Mouse (Mus musculus): ENCODE measurements at regions not wholly inside any gene's neighbourhood (a gene's known extent, or its start where the extent isn't known, plus 50 kb on each side); places are given as distances from the start of the nearest gene placed in this dataset.

DNA sequence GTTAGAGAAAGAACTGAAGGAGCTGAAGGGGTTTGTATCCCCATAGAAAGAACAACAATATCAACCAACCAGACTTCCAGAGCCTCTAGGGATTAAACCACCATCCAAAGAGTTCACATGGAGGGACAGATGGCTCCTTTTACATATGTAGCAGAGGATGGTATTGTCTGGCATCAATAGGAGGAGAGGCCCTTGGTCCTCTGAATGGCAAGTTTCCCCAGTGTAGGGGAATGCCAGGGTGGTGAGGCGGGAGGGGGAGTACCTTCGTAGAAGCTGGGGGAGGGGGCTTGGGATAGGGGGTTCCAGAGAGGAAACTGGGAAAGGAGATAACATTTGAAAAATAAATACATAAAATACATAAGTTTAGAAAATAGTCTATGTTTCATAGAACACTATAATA is 1162.6 kb upstream of the Adgrl4 start:
- Histone ChIP-seq H3K27me3 (no peaks in the 10 kb centered on the region), H3K4me1 (replicated peaks) (no peaks in the 10 kb centered on the region), H3K4me3 (no peak overlapping the region), H3K4me2 (no peak overlapping the region), H3K36me3 (no peaks in the 10 kb centered on the region), H3K27ac (replicated peaks) (no peak overlapping the region), H3K9ac (no peak overlapping the region), H3K9me3 (no peaks in the 10 kb centered on the region)
- no peak for ATAC-seq (ENCODE audit: low read depth)
- 83% methylated on average over 2 of the region's 2 CpGs for WGBS

DNA sequence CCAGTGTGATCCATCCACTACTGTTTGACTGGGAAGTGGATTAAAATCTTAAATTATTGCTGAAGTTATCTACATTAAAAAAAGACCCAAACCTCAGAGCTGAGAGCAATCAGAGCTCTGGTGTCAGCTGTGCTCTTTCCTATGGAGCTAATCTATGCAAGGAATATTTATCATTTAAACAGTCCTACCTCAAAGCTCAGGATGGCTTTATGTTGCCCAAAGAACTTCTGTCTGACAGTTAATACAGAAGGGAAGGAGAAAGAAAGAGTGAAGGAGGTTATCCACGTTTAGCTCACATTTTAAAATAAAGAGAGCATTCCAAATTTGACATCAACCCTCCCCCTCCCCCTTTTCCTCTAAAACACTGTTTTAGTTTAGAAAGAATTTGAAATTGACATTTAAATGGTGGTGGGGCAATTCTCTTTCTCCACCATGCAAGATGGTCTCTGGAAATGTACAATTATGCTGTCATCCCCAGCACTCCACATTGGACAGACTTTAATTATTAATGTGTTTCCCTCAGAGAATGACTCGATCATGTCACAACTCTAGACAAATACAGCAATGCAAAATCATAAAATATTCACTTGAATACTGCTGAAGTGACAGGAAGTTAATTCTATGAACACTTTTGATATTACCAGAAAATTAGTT is 1141.5 kb upstream of the Adgrl4 start:
- Histone ChIP-seq H3K4me2 (no peak overlapping the region), H3K27ac (replicated peaks) (no peak overlapping the region), H3K9me3 (no peaks in the 10 kb centered on the region), H3K9ac (no peak overlapping the region), H3K36me3 (no peaks in the 10 kb centered on the region), H3K4me1 (replicated peaks) (no peaks in the 10 kb centered on the region), H3K4me3 (no peak overlapping the region), H3K27me3 (no peaks in the 10 kb centered on the region)
- 61% methylated on average over 2 of the region's 2 CpGs for WGBS
- ATAC-seq (ENCODE audit: low read depth) = no peak

DNA sequence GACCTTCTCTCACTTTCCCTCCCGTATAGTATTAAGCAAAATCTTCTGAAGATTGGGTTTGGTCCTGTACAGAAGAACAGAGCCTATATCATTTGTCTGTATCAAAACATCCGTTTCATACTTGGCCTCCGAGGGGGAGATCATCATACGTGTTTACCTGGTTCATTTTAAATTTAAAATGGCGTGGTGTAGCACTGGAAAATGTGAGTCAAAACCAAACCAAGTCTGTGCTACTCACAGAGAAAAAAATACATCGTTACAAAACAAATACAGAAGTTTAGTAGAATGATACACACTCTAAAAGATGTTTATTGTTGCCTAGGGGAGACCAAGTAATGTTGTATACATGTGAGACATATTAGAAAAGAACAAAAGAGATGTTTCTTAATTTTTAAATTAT is 1108.9 kb upstream of the Adgrl4 start:
- no peak for ATAC-seq (ENCODE audit: low read depth)
- Histone ChIP-seq H3K4me2 (no peak overlapping the region), H3K9ac (no peak overlapping the region), H3K4me1 (replicated peaks) (no peaks in the 10 kb centered on the region), H3K36me3 (no peaks in the 10 kb centered on the region), H3K27me3 (no peaks in the 10 kb centered on the region), H3K27ac (replicated peaks) (no peak overlapping the region), H3K9me3 (no peaks in the 10 kb centered on the region), H3K4me3 (no peak overlapping the region)
- WGBS = 89% methylated on average over 6 of the region's 6 CpGs

DNA sequence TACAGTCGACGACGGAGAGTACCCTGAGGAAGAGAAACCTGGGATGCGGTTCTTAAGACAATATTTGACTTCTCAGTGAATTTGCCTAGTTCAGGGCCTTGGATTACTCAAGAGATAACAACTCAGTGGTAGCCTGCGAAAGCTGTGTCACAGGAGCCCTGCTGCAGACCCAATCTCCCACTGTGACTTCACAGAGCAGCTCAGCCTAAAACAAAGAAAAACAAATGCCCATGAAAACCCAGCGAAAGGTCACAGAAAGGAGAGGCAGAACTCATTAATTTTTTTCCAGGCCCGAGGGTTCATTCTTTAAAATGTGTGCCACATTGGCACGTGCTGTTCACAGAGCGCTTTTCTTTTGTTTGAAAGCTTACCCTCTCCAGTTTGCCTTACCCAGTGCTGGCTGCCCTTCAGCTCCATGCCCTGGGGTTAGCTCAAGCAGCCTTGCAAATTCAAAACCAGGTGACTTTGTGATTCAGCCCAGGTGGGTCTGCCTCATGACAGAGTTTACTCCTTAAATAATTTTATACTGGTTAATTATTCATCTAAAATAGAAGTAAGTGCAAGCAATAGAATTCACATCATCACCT is 1085.5 kb upstream of the Adgrl4 start:
- 26% methylated on average over 9 of the region's 9 CpGs for WGBS
- no peaks in the 10 kb centered on the region for H3K9me3 ChIP-seq

DNA sequence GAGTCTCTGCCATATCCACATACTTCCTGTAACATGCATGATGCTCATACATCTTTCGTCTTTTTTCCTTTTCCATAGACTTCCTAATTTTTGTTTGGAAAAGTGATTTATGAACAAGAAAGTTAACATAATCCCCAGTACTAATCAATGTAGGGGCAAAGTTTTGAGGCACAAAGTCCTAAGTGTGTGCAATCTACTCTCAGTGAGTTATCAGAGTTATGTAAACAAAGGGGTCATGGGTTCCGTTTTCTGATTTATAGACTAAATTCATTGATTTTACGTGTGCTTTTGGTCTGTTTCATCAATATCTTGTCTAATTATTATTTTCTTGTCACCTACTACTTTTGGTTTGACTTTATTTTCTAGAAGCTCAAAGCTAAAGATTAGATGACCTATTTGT is 1071.9 kb upstream of the Adgrl4 start:
- H3K36me3 ChIP-seq = no peaks in the 10 kb centered on the region
- H3K27me3 ChIP-seq = no peaks in the 10 kb centered on the region
- no peak overlapping the region for H3K4me2 ChIP-seq
- H3K9me3 ChIP-seq = no peaks in the 10 kb centered on the region
- no peak overlapping the region for H3K27ac ChIP-seq (replicated peaks)
- ATAC-seq (ENCODE audit: low read depth) = no peak
- H3K4me1 ChIP-seq (replicated peaks) = no peaks in the 10 kb centered on the region
- H3K4me3 ChIP-seq = no peak overlapping the region
- no peak overlapping the region for H3K9ac ChIP-seq
- 87% methylated on average over 3 of the region's 3 CpGs for WGBS

More for the DNA sequence above, 1085.5 kb upstream of the Adgrl4 start:
- no peaks in the 10 kb centered on the region for H3K36me3 ChIP-seq
- H3K4me3 ChIP-seq = no peak overlapping the region
- peaks cover 4% of the 10 kb centered on the region; the same call in 1 of the 2 replicates for H3K4me1 ChIP-seq (replicated peaks)
- H3K27ac ChIP-seq (replicated peaks) = no peak overlapping the region
- ATAC-seq (ENCODE audit: low read depth) = 0 out of 2 replicates have a peak, but pooled peaks have one; percentile 32
- no peak overlapping the region for H3K9ac ChIP-seq
- H3K4me2 ChIP-seq = no peak overlapping the region
- H3K27me3 ChIP-seq = no peaks in the 10 kb centered on the region

DNA sequence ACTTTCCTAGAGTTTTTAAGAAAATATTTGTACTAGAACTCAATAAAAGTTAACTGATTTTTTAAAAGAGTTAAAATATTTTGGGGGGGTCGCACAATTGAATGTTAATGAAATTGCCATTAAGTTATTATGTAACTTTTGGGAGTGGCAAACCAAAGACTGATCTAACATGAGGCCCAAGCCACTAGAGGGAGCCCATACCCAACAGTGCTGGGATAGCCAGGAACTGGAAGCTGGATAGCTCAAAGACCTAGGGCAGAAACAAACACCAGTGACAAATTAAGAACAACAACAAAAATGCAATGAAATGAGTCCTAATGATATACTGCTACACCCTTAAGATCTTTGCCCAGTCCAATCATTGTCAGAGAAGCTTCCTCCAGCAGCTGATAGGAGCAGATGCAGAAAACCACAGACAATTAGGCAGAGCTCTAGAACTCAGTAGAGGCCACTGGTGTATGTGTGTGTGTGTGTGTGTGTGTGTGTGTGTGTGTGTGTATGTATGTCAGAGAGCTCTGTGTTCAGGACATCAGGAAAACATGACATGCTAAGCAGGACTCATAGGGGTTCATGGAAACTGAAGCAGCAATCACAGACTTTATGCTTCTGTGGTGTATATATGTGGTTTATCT is 1052.6 kb upstream of the Adgrl4 start:
- no peaks in the 10 kb centered on the region for H3K9me3 ChIP-seq
- no peak overlapping the region for H3K4me3 ChIP-seq
- H3K36me3 ChIP-seq = no peaks in the 10 kb centered on the region
- H3K27me3 ChIP-seq = no peaks in the 10 kb centered on the region
- no peak overlapping the region for H3K4me2 ChIP-seq
- 24% methylated on average over 1 of the region's 1 CpGs for WGBS
- H3K9ac ChIP-seq = no peak overlapping the region
- no peak for ATAC-seq (ENCODE audit: low read depth)
- H3K27ac ChIP-seq (replicated peaks) = no peak overlapping the region
- no peaks in the 10 kb centered on the region for H3K4me1 ChIP-seq (replicated peaks)

DNA sequence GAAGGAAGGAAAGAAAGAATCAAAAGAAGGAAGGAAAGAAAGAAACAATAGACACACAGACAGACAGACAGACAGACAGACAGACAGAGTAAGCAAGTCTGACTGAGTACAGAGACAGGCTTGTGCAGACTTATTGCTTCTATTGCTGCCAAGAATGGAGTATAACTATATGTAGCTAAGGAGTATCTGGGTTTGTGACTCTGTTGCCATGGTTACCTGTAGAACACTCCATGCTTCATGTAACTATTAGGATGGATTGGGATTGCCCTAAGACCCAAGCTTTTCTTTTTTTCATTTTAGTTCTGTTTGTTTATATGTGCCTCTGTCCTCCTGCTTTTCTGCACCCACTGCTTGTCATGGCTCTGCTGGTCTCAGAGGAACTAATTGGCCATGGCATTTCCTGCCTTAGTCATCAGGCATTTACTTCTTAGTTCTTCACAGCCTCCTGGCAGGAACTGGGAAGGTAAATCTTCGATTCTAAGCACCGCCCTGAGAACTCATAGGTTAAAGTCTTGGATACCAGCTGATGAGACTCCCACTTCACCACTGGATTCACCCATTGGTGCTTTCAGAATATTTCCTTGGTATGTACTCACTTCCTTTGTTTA is 1035.9 kb upstream of the Adgrl4 start:
- WGBS = 89% methylated on average over 2 of the region's 2 CpGs
- Histone ChIP-seq H3K4me3 (no peak overlapping the region), H3K36me3 (no peaks in the 10 kb centered on the region), H3K27me3 (no peaks in the 10 kb centered on the region), H3K4me2 (no peak overlapping the region), H3K9ac (no peak overlapping the region), H3K4me1 (replicated peaks) (no peaks in the 10 kb centered on the region), H3K9me3 (no peaks in the 10 kb centered on the region), H3K27ac (replicated peaks) (no peak overlapping the region)
- no peak for ATAC-seq (ENCODE audit: low read depth)

DNA sequence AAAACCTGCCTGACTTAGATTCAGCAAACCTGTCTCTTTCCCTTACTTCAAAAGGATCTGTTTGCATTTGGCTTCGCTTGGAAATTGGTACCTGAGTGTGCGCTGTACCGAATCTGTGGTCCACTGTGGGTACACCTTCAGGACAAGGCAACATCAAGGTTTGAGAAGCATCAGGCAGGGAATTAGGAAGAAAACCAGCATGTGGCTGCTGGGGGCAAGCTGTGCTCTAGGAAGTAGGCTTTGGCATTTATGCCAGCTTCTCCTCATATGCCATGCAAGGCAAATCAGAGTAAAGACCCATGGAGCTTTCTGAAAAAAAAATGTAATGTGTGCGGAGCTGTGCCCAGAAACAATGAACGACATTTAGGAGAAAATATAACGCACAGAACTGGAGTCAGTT is 1031.6 kb upstream of the Adgrl4 start:
- H3K27me3 ChIP-seq = no peaks in the 10 kb centered on the region
- no peak overlapping the region for H3K4me2 ChIP-seq
- no peaks in the 10 kb centered on the region for H3K36me3 ChIP-seq
- no peaks in the 10 kb centered on the region for H3K9me3 ChIP-seq
- WGBS = 91% methylated on average over 6 of the region's 6 CpGs
- no peak overlapping the region for H3K4me3 ChIP-seq
- H3K27ac ChIP-seq (replicated peaks) = no peak overlapping the region
- H3K4me1 ChIP-seq (replicated peaks) = no peaks in the 10 kb centered on the region
- no peak for ATAC-seq (ENCODE audit: low read depth)
- H3K9ac ChIP-seq = no peak overlapping the region

DNA sequence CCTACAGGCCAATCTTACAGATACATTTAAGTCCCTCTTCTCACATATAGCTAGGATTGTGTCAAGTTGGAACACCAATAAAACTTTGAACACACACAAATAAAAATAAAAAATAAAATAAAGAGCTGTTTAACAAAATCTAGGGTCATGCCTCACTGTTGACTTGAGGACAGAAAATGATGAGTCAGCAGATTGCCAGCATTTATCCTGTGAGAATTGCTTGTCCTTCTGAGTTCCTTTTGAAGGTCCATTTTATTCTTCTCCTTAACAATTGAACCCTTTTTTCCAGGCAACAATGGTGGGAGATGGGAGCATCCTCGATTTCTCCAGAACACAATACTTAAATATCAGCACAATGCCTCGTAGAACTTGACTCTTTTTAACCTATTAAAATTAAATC is 1022.4 kb upstream of the Adgrl4 start:
- Histone ChIP-seq H3K9ac (no peak overlapping the region), H3K4me1 (replicated peaks) (no peaks in the 10 kb centered on the region), H3K9me3 (no peaks in the 10 kb centered on the region), H3K27me3 (no peaks in the 10 kb centered on the region), H3K36me3 (no peaks in the 10 kb centered on the region), H3K4me3 (no peak overlapping the region), H3K27ac (replicated peaks) (no peak overlapping the region), H3K4me2 (no peak overlapping the region)
- WGBS = 76% methylated on average over 2 of the region's 2 CpGs
- no peak for ATAC-seq (ENCODE audit: low read depth)

DNA sequence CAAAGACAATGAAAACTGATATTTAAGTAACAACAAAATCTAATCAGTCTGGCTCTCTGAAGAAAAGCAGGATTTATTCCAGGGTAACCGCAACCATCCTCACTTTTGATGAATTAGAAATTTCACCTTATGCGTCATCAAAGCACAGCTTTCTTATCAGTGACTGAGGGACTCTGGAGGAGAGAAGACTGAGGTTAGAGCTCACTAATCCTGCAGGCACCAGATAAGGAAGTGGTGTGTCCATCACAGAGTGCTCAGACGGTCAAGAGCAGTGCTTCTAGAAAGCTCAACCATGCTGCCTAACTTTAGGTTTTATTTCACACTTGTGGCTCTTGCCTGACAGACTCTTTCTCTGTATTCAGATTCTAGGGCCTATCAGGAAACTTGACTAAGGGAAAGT is 1021.2 kb upstream of the Adgrl4 start:
- WGBS = 93% methylated on average over 3 of the region's 3 CpGs
- no peak overlapping the region for H3K4me3 ChIP-seq
- no peaks in the 10 kb centered on the region for H3K9me3 ChIP-seq
- H3K9ac ChIP-seq = no peak overlapping the region
- H3K27me3 ChIP-seq = no peaks in the 10 kb centered on the region
- no peaks in the 10 kb centered on the region for H3K36me3 ChIP-seq
- no peak for ATAC-seq (ENCODE audit: low read depth)
- H3K4me2 ChIP-seq = no peak overlapping the region
- no peaks in the 10 kb centered on the region for H3K4me1 ChIP-seq (replicated peaks)
- no peak overlapping the region for H3K27ac ChIP-seq (replicated peaks)

DNA sequence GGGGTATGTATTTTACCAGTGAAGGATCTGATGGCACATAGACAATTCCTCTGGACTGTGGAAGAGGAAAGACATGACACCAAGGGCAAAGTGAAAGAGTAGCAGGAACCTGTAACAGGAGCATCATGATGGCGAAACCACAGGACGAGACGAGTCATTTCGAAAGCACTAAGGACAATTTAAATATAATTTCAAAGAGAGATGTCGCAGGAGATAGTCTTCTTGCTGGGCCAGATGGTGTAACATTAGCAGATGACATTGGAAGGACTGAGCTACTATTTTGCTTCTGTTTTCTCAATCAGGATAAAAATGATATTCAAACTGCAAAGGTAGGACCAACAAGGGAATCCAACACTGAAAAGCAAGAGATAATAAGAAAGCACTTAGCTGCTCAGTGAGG is 1009.7 kb upstream of the Adgrl4 start:
- no peak overlapping the region for H3K27ac ChIP-seq (replicated peaks)
- H3K27me3 ChIP-seq = no peaks in the 10 kb centered on the region
- no peak overlapping the region for H3K4me3 ChIP-seq
- H3K4me2 ChIP-seq = no peak overlapping the region
- no peaks in the 10 kb centered on the region for H3K4me1 ChIP-seq (replicated peaks)
- no peaks in the 10 kb centered on the region for H3K9me3 ChIP-seq
- no peaks in the 10 kb centered on the region for H3K36me3 ChIP-seq
- no peak overlapping the region for H3K9ac ChIP-seq
- WGBS = 90% methylated on average over 5 of the region's 5 CpGs
- ATAC-seq (ENCODE audit: low read depth) = no peak

DNA sequence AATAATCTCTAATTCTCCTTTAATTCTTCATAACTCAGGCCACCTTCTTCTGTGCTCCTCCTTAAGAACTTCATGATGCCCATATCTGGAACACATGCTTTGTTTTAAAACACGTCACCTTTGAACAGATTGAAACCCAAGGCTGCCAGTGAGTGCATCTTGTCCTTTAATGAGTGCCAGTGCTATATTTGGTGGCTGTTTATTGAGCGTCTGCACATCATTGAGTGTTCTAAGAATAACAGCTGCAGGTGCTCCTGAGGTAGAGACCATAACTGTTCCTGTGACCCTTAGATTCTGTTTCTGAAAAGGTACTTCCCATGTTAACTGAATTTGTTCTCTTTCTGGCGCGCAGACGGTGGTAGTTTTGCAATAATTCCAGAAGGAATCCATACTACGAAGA is 1006.4 kb upstream of the Adgrl4 start:
- H3K27me3 ChIP-seq = no peaks in the 10 kb centered on the region
- H3K4me1 ChIP-seq (replicated peaks) = no peaks in the 10 kb centered on the region
- no peaks in the 10 kb centered on the region for H3K36me3 ChIP-seq
- H3K9me3 ChIP-seq = no peaks in the 10 kb centered on the region
- 88% methylated on average over 6 of the region's 6 CpGs for WGBS
- ATAC-seq (ENCODE audit: low read depth) = no peak
- H3K4me2 ChIP-seq = no peak overlapping the region
- no peak overlapping the region for H3K9ac ChIP-seq
- H3K27ac ChIP-seq (replicated peaks) = no peak overlapping the region
- H3K4me3 ChIP-seq = no peak overlapping the region
